ENCODE assay signal across 7 mouse cellular contexts in genomic region chr1:65046401-65047109, GRCm38 (mm10). TPM values are rescaled to one million over a fixed set of nuclear protein-coding genes. Genes with fewer than 3 reads are reported as not detected.
A peak's percentile ranks its signal among the peaks of the same experiment; 100 is the strongest.
DNase-seq lines count a peak whose midpoint lies in the region; ATAC-seq and TF ChIP-seq lines count a peak whose summit lies in the region.

No protein-coding gene starts in this region.

- H3K27ac ChIP-seq in hindbrain, embryonic 15.5 days (replicated peaks): no peak overlapping the region
- H3K27ac ChIP-seq in hindbrain, embryonic 12.5 days: no peak overlapping the region

- ATAC-seq in hindbrain, embryonic 15.5 days (ENCODE audit: low FRiP score, low read depth): no peak
- no peak for ATAC-seq in hindbrain, embryonic 12.5 days (ENCODE audit: low FRiP score)

- no peak overlapping the region for H3K9ac ChIP-seq in hindbrain, embryonic 15.5 days
- H3K9ac ChIP-seq in hindbrain, embryonic 12.5 days: no peak overlapping the region

- peak; percentile 90 for TF ChIP-seq CTCF in E14TG2a.4 (conservative IDR thresholded peaks at IDR 0.05; ENCODE audit: low read length)

- H3K4me3 ChIP-seq in hindbrain, embryonic 15.5 days: no peak overlapping the region
- H3K4me3 ChIP-seq in hindbrain, embryonic 12.5 days: no peak overlapping the region
- H3K4me3 ChIP-seq in E14TG2a.4 (replicated peaks; ENCODE audit: low read length): no peak overlapping the region

- H3K4me1 ChIP-seq in hindbrain, embryonic 15.5 days (replicated peaks): no peaks in the 10 kb centered on the region
- no peaks in the 10 kb centered on the region; the same call in 1 of the 2 replicates for H3K4me1 ChIP-seq in hindbrain, embryonic 12.5 days
- H3K4me1 ChIP-seq in E14TG2a.4 (replicated peaks; ENCODE audit: low read depth, low read length): peaks cover 15% of the 10 kb centered on the region

- WGBS in hindbrain, embryonic 15.5 days: 42% methylated on average over 8 of the region's 8 CpGs
- WGBS in hindbrain, embryonic 12.5 days: 41% methylated on average over 8 of the region's 8 CpGs

- no peaks in the 10 kb centered on the region for H3K36me3 ChIP-seq in hindbrain, embryonic 15.5 days
- no peaks in the 10 kb centered on the region for H3K36me3 ChIP-seq in hindbrain, embryonic 12.5 days
- H3K36me3 ChIP-seq in E14TG2a.4 (ENCODE audit: insufficient read depth, low read length): no peaks in the 10 kb centered on the region
- no peaks in the 10 kb centered on the region for H3K36me3 ChIP-seq in splenic B cell, adult 2 months (ENCODE audit: control insufficient read depth, insufficient read depth, low read length, poor library complexity, severe bottlenecking)

- DNase-seq in 3T3-L1 (ENCODE audit: low read depth, low spot score): peak; percentile 76
- peak; percentile 22 to 56 for DNase-seq in frontal cortex, postnatal 36 days (ENCODE audit: low spot score in 2 of 2)
- peak; percentile 8 for DNase-seq in layer of hippocampus, adult 9-11 months
- peak; percentile 24 for DNase-seq in splenic B cell, adult 2 months (ENCODE audit: low read depth, low spot score)

- no peaks in the 10 kb centered on the region for H3K9me3 ChIP-seq in hindbrain, embryonic 15.5 days
- no peaks in the 10 kb centered on the region for H3K9me3 ChIP-seq in hindbrain, embryonic 12.5 days (replicated peaks)
- no peaks in the 10 kb centered on the region for H3K9me3 ChIP-seq in E14TG2a.4 (ENCODE audit: low read length)

- peak overlapping the region; percentile 23; the same call in 1 of the 2 replicates for H3K4me2 ChIP-seq in hindbrain, embryonic 15.5 days
- no peak overlapping the region for H3K4me2 ChIP-seq in hindbrain, embryonic 12.5 days (replicated peaks)

- no peaks in the 10 kb centered on the region for H3K27me3 ChIP-seq in hindbrain, embryonic 15.5 days
- H3K27me3 ChIP-seq in hindbrain, embryonic 12.5 days: no peaks in the 10 kb centered on the region
- peaks cover 12% of the 10 kb centered on the region for H3K27me3 ChIP-seq in E14TG2a.4 (ENCODE audit: insufficient read depth, low read length)
- H3K27me3 ChIP-seq in splenic B cell, adult 2 months (ENCODE audit: control insufficient read depth, insufficient read depth, low read length, poor library complexity, severe bottlenecking): no peaks in the 10 kb centered on the region

RNA-seq across cellular contexts. Expression of gene Cryge, which starts 4.4 kb away (rescaled TPM):
- polyA plus RNA-seq in hindbrain, embryonic 15.5 days (2015; fragmentation: Nextera tagmentation; extraction: Ambion mirVana): not detected in 2 replicates
- polyA plus RNA-seq in hindbrain, embryonic 12.5 days (2016; fragmentation: Nextera tagmentation; extraction: Ambion mirVana): not detected in 2 replicates

RNA-seq across cellular contexts. Expression of gene Akr1cl, which starts 14.0 kb away (rescaled TPM):
- 0.18 TPM in 1 of 2 replicates, not detected in the other for polyA plus RNA-seq in hindbrain, embryonic 15.5 days (2015; fragmentation: Nextera tagmentation; extraction: Ambion mirVana)
- polyA plus RNA-seq in hindbrain, embryonic 12.5 days (2016; fragmentation: Nextera tagmentation; extraction: Ambion mirVana): 0.29 and 0.41 TPM in 2 replicates

RNA-seq across cellular contexts. Expression of gene Crygd, which starts 16.7 kb away (rescaled TPM):
- polyA plus RNA-seq in hindbrain, embryonic 15.5 days (2015; fragmentation: Nextera tagmentation; extraction: Ambion mirVana): 0.34 TPM in 1 of 2 replicates, not detected in the other
- not detected in 2 replicates for polyA plus RNA-seq in hindbrain, embryonic 12.5 days (2016; fragmentation: Nextera tagmentation; extraction: Ambion mirVana)

RNA-seq across cellular contexts. Expression of gene Crygc, which starts 26.9 kb away (rescaled TPM):
- polyA plus RNA-seq in hindbrain, embryonic 15.5 days (2015; fragmentation: Nextera tagmentation; extraction: Ambion mirVana): not detected in 2 replicates
- polyA plus RNA-seq in hindbrain, embryonic 12.5 days (2016; fragmentation: Nextera tagmentation; extraction: Ambion mirVana): not detected in 2 replicates

RNA-seq across cellular contexts. Expression of gene Crygb, which starts 35.5 kb away (rescaled TPM):
- polyA plus RNA-seq in hindbrain, embryonic 15.5 days (2015; fragmentation: Nextera tagmentation; extraction: Ambion mirVana): 0.43 and 0.54 TPM in 2 replicates
- not detected in 2 replicates for polyA plus RNA-seq in hindbrain, embryonic 12.5 days (2016; fragmentation: Nextera tagmentation; extraction: Ambion mirVana)

Comparison
In these comparisons a context has a peak if more than half of its experiments do, and no peak if none do; other contexts are left out.
1. DNase-seq: peak in every context shown above with its lines; median percentile 76 in 3T3-L1; 39 in frontal cortex, postnatal 36 days; 24 in splenic B cell, adult 2 months; 8 in layer of hippocampus, adult 9-11 months.